Mouse (Mus musculus) erythroid progenitor cell, adult 5-6 weeks (primary cell): ENCODE measurements around the gene Scgb1c1. TPM values are rescaled to one million over a fixed set of nuclear protein-coding genes. Genes with fewer than 3 reads are reported as not detected.

Experiments
- ATAC-seq: replicated peaks from 2 replicates; pipeline ENCODE4 v1.8.0; 2016; ENCODE audit warnings: moderate number of reproducible peaks, mild to moderate bottlenecking, moderate TSS enrichment, inconsistent platforms; ENCODE audit not compliant: poor library complexity, low FRiP score, severe bottlenecking
- total RNA-seq, 2 experiments: library from RNA; stranded (forward) in 1 of 2; stranded (reverse) in 1 of 2; fragments of 150-400 nt in 1 of 2; fragments of 186-747, 209-891 nt in 1 of 2; gene quantifications; 2 replicates each; pipeline versions ENCODE4 v1.2.3 to v1.2.4; 2015 to 2017; ENCODE audit warnings: low replicate concordance in 2 of 2

Scgb1c1 gene
- total RNA-seq (2015; ENCODE audit: low replicate concordance), result not detected in 2 replicates
- not detected in 2 replicates for total RNA-seq (2017; ENCODE audit: low replicate concordance)

- peak; percentile 60 for ATAC-seq
Observed at GRCm38 (mm10) chr7:140844905-140845665, at the start of gene Scgb1c1. Gene Scgb1c1 (plus strand): TSS chr7:140845547.

- 0 out of 2 replicates have a peak, but pooled peaks have one; percentile 39 for ATAC-seq
Observed at GRCm38 (mm10) chr7:140797619-140798018, 47.7 kb upstream of the Scgb1c1 start.

DNA sequence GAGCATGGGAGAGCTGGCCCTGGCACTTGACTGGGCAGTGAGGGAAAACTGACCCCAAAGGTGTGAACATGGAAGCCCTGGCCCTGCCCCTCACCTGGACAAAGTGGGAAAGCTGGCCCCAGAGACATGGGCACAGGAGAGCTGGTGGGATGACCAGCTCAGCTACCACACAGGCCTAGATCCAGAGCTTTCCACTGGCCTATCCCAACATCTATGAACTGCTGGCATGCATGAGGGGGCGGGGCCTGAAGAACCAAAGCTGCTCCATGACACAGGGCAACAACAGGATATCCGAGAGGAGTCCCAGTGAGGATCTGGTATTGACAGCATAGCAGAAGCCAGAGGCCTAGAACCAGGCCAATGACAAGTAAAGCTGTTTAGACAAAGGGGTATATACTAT, 47.1 kb upstream of the Scgb1c1 start:
- ATAC-seq, result no peak

- no peak for ATAC-seq
Observed at GRCm38 (mm10) chr7:140802629-140803028, 42.7 kb upstream of the Scgb1c1 start.

GRCm38 (mm10) chr7:140805704-140806103, 39.6 kb upstream of the Scgb1c1 start:
- ATAC-seq, result peak; percentile 76

DNA sequence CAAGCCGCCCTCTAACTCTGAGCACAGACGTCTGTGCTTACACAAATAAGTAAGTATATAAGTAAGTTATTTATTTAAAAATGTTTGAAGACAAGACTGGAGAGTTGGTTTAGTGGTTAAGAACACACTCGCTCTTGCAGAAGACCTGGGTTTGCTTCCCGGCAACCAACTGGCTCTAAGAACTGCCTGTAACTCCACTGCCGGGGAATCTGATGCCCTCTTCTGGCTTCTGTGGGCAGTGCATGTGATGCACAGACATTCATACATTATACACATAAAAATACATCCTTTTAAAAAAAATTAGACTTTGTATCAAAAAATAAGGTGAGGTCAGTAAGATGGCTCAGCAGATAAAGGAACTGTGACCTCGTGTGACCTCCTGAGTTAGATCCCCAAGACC, 34.9 kb upstream of the Scgb1c1 start:
- ATAC-seq, result no peak

- ATAC-seq, result no peak
Observed at GRCm38 (mm10) chr7:140811714-140812113, 33.6 kb upstream of the Scgb1c1 start.

GRCm38 (mm10) chr7:140812850-140813249, 32.5 kb upstream of the Scgb1c1 start:
- ATAC-seq, result no peak

DNA sequence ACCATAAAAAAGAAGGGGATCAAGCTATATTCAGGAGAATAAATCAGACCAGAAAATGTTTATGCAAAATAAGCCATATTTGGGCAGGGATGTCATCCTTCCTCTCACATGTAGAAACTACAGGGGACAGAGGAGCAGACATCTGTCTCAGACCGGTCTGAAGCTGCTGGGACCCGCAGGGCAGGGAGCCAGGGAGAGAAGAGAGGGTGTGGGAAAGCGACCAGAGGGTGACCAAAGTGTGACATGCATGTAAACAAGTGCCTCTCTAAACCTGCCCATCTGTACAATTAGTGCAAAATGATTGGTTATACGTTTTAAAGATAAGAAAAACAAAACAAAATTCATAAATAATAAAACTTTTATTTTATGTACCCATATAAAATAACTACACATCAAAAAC, 25.2 kb upstream of the Scgb1c1 start:
- ATAC-seq, result no peak

DNA sequence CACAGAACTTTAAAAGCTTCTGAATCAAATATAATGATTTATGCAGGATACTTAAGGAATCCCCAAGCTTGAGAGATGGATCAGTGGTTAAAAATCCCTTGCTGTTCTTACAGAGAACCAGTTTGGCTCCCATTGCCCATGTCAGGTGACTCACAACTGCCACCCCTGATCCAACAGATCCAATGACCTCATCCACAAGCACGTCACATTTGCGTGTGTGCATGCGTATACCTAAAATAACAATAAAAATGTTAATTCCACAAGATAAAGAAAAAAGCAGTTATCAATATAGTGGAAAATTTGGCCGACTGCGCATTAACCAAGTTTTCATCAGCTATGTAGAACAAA, 24.1 kb upstream of the Scgb1c1 start:
- no peak for ATAC-seq

DNA sequence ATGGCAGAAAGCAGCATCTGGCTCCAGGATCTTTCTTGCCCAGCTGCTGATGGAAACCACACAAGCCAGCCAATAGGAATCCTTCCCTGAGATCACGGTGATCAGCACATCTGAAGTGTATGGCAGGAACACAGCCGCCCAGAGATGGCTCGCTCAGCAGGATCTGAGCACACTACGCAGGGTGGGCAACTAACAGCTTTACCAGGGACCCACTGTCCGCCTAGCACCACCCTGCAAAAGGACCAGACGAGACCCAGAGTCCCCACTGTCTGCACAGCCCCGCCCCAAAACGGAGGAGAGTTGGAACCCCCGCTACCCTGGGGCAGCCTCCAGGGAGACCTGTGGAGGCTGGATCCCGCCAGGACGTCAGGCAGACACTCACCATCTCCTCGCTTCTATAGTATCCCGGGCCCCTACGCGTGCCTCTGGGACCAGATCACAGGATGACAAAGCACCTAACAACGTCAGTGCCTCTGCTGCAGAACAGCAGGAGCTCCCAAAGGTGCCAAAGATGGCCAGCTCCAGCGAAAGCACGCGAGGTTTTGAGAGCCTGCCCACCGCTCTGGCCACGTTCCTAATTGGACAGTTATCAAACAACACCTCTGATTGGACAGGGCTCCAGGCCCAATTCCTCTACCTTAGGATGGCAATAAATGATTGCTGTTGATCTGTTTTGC, 23.6 kb upstream of the Scgb1c1 start, which contains the start of gene Zfp941:
Zfp941 (minus strand) TSS at position 526 of the 677 bp plus-strand sequence.
- ATAC-seq, result peak; percentile 57; the same call in 1 of the 2 replicates

- no peak for ATAC-seq
Observed at GRCm38 (mm10) chr7:140822731-140823130, 22.6 kb upstream of the Scgb1c1 start.

DNA sequence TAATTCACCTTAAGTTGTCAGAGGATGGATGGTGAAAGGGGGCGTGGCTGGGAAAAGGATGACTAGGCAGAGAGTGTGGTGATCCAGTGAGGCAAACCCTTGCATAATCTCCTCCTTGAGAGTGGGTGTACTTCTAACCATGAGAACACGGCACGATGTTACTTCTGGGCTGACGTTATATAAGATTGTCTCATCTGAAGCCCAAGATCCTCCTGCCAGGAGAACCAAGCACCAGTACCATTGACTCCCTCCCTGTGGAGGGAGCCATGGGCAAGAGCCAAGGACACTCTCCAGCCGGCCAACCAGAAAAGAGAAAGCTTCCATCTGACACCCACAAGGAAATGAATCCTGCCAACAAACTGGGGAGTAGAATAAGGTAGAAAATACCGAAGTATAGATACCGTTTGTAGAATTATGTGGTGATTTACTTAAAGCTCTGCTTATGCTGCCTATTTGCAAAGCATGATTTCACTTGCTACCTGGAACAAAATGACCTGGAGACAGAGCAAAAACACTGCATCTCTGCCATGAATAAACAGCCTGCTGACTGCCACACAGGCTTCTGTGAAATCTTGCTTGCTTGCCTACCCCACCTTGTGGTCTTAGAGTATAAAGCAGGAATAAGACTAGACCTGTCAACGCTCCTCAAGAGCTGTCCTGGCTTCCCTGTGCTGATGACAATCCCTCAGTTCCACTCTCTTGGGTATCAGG, 17.0 kb upstream of the Scgb1c1 start:
- ATAC-seq, result peak; percentile 39; the same call in 1 of the 2 replicates

DNA sequence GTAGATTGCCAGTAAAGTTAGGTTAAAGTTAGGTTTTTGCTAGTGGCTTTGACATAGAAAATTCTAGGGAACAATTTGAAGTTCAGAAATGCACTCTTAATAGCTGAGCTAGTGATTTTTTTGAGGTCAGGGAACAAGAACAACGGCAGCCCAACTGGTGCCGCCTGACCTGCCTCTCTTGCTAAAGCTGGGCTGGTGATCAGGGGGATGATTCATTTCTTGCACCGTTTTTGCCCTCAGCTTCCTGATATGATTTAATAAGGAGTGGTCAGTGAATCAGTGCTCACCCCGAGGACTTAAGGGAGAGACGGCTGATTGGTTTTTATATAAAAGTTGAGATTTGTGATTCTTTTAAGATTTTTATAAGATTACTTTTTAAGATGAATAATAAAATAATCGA, 13.9 kb upstream of the Scgb1c1 start:
- ATAC-seq, result no peak

- ATAC-seq, result no peak
Observed at GRCm38 (mm10) chr7:140833341-140833740, 12.0 kb upstream of the Scgb1c1 start.

- ATAC-seq, result 0 out of 2 replicates have a peak, but pooled peaks have one; percentile 25
Observed at GRCm38 (mm10) chr7:140834968-140835757, 10.2 kb upstream of the Scgb1c1 start, which contains the start of gene Urah. Gene Urah (plus strand): TSS chr7:140835018.

- no peak for ATAC-seq
Observed at GRCm38 (mm10) chr7:140835758-140836087, 9.6 kb upstream of the Scgb1c1 start.

GRCm38 (mm10) chr7:140836243-140837115, 8.9 kb upstream of the Scgb1c1 start:
- ATAC-seq, result no peak

GRCm38 (mm10) chr7:140839556-140839955, 5.8 kb upstream of the Scgb1c1 start:
- ATAC-seq, result no peak
